Mouse (Mus musculus) CH12F3 (cell line): Measurements from ENCODE around the gene Cdkal1.

Experiments
- in situ Hi-C: fragments of 300-500 bp; cut with MboI; formaldehyde crosslinking; loops from 2 replicates; pipeline ENCODE4 v1.14.3; 2020; ENCODE audit warnings: low sequenced_read_pairs

Gene Cdkal1

DNA sequence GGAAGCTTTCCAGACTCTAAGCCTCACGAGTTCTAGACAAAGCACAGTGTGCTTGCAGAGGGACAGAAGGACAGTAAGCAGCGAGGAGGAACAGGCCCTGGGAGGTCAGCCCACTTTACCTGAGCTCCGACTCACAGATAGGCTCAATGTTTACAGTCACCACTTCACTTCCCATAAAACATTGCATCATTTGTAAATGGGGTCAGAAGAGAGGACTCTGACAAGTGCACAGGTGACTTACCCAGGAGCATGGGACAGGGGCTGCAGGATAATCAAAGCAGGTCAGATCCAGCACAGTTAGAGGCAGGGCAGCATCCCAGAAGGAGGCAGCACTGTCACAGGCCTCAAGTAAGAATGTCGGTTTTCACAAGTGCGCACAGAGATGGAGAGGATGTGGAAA is 214.3 kb downstream of the Cdkal1 start:
- in situ Hi-C loops, result no loop called here

GRCm38 (mm10) chr13:29640186-29640585 is 215.3 kb downstream of the Cdkal1 start:
- in situ Hi-C loops, result no loop called here

DNA sequence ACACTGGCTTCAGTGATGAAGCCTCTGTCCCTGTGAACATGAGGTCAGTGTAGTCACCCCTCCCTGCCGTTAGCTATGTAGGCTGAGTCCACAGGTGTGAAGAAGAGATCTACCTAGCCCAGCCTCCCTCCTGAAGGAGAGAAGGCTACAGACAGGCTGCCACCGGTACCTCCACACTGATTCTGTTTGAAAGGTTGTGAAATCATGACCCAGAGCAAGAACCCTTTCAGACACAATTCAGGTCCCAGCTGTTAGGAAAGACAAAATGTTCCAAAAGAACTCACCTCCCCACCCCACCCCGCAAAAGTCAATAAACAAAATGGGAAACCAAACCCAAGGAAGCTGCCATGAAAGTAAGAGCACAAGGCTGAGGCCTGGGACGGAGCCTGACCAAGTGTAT is 217.2 kb downstream of the Cdkal1 start:
- in situ Hi-C loops, result no loop called here

DNA sequence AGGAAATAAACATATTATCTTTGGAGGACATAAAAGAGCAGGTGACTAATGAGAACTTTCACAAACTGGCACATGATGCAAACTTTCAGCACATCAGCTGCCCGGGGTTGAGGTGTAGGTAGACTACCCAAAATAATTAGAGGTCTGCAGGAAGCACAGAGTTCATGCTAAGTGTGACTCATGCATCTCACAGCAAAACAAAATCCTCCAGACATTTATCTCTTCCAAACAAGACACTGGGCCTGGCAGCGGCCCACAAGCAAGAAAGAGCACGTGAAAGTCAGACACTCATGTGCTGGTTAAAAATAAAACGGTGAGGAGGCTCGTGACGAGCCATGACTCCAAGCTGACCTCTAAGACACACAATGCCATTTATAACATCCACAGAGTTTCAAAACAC is 217.7 kb downstream of the Cdkal1 start:
- in situ Hi-C loops, result no loop called here

DNA sequence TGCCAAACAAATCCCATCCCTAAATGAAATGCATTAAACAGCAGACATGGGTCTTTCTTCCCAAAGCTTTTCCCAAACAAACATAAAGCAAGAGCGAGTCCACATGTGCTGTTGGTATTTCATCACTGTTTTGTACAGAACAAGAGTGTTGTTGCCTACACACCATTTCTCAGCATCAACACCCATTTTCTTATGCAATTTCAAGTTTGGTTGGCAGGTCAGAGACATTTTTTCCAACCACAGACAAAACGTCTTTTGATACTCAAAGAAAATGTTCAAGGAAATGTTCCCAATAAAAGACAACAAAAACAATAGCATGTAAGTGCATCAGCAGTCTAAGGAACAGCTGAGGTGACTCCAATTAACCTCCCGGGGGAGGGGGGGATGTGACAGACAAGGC is 219.9 kb downstream of the Cdkal1 start:
- in situ Hi-C loops, result no loop called here

GRCm38 (mm10) chr13:29631342-29631741 is 224.1 kb downstream of the Cdkal1 start:
- in situ Hi-C loops, result no loop called here

GRCm38 (mm10) chr13:29628607-29629006 is 226.9 kb downstream of the Cdkal1 start:
- in situ Hi-C loops, result no loop called here

DNA sequence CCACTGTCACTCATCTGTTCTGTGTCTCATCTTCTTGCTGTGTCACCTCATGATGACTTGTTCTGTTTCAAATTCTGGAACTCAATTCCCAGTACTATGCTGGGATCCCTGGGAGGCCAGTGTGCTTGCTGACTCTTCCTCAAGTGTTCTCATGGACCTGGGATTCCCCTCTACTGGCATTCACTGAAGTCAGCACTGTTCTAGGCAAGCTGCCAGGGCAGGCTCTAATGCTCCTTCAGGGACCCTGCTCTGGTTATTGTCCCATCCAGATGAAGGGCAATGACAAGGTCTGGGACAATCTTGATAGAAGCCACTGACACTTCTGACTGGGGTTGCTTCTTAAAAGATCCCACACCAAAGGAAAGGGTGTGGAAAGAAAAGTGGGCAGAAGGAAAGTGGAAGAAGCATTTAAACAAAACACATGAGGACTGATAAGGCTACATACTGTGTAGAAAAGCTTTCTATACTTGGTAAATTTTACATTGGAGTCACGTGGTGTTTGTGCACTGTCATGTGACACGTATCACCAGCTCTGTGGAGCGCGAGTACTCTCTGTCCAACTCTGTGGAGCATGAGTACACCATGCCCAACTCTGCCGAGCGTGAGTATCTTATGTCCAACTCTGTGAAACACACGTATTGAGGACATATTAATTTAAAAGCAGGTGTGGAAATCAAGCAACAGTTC is 227.9 kb downstream of the Cdkal1 start:
- in situ Hi-C loops, result no loop called here

GRCm38 (mm10) chr13:29624929-29625328 is 230.5 kb downstream of the Cdkal1 start:
- in situ Hi-C loops, result no loop called here

DNA sequence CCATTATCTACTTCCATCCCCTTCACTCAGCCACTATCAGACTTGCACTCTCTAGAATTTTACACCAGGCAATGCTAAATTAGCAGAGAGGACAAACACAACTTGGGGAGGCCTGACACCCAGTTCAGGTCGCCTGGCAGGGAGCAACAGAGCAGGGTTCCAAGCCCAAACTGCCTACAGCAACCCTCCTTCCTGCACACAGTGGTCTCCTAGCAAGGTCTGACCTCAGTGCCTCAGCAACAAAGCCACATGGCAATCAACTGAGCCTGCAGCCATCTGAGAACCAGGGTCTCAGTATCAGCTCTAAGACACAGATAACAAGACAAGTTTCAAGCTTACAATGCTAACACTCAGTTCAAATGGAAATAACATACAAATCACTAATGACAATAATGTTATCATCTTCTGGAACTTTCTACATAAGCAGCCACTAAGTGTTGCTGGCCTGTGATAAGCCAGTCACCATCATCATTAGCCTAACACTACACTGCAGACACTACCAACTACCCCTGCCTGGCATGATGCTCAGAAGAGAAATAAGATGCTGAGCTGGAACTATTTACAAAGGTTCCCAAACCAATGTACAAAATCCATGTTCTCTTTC is 231.7 kb downstream of the Cdkal1 start:
- in situ Hi-C loops, result no loop called here

DNA sequence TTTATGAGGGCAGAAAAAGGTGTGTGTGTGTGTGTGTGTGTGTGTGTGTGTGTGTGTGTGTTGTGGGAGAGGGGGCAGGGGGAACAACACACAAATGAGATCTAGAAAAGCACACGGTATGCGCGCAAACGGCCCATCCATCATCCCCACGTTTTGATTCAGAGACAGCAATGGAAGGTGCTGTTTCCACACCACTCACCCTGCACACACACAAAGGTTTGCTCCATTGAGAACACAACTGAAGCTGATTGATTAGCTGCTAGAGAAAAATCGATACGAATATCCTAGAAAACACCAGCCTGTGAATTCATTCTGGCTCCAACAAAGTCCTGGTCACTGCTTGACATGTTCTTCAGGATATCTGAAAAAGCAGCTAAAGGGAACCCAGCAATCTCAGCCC is 233.6 kb downstream of the Cdkal1 start:
- in situ Hi-C loops, result no loop called here

GRCm38 (mm10) chr13:29621363-29621762 is 234.1 kb downstream of the Cdkal1 start:
- in situ Hi-C loops, result no loop called here

- in situ Hi-C loops, result no loop called here
These were observed 234.6 kb downstream of the Cdkal1 start for GRCm38 (mm10) chr13:29620826-29621225.

- in situ Hi-C loops, result no loop called here
These were observed 238.8 kb downstream of the Cdkal1 start for GRCm38 (mm10) chr13:29616654-29617171.

- in situ Hi-C loops, result no loop called here
These were observed 239.5 kb downstream of the Cdkal1 start for GRCm38 (mm10) chr13:29615987-29616386.

DNA sequence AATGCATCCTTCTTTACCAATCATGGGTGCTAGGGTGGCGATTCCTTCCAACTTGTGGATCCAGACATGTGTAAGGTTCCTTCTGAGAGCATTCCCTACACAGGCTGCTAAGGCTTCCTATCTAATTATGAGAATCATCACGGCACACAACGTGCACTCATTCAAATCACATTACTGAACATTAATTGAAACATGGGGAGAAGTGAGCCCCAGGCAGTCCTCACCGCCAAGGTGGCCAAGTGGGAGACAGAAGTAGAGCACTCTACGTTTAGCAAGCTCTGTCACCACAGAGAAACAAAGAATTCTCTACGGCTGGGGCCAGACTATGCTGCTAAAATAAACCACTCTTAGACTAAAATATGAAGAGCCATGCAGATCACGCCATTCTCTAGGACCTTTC is 240.4 kb downstream of the Cdkal1 start:
- in situ Hi-C loops, result no loop called here

- in situ Hi-C loops, result no loop called here
These were observed 245.2 kb downstream of the Cdkal1 start for GRCm38 (mm10) chr13:29610051-29610931.

- in situ Hi-C loops, result loop anchor here (10.0 kb wide), 2 partner anchors 225 to 655 kb away; partner anchors contain the start of gene Sox4
These were observed 246.0 kb downstream of the Cdkal1 start for GRCm38 (mm10) chr13:29609441-29609840.

DNA sequence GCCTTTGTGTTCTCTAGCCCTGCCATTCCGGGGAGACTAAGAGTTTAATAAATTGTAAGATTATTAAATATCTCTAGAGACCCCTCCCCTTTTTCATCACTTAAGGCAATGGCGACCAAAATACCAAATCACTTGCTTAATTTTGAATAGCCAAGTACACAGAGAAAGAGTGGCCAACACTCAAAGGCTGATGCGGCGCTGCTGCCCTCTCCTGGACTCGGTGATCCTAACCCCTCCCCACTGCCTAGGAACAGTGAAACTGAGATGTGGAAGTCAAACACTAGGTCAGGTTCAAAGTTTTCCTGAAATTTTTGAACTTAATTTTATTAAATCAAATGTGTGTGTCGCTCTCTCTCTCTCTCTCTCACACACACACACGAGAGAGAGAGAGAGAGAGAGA is 251.2 kb downstream of the Cdkal1 start:
- in situ Hi-C loops, result loop anchor here (10.0 kb wide), 2 partner anchors 231 to 649 kb away; partner anchors contain the start of gene Sox4

GRCm38 (mm10) chr13:29603597-29603996 is 251.9 kb downstream of the Cdkal1 start:
- in situ Hi-C loops, result loop anchor here (10.0 kb wide), 2 partner anchors 231 to 649 kb away; partner anchors contain the start of gene Sox4

GRCm38 (mm10) chr13:29601033-29601432 is 254.4 kb downstream of the Cdkal1 start:
- in situ Hi-C loops, result loop anchor here (10.0 kb wide), 2 partner anchors 234 to 646 kb away; partner anchors contain the start of gene Sox4
